Comparison of ENCODE assay signal across 11 mouse cellular contexts in the genomic region with DNA sequence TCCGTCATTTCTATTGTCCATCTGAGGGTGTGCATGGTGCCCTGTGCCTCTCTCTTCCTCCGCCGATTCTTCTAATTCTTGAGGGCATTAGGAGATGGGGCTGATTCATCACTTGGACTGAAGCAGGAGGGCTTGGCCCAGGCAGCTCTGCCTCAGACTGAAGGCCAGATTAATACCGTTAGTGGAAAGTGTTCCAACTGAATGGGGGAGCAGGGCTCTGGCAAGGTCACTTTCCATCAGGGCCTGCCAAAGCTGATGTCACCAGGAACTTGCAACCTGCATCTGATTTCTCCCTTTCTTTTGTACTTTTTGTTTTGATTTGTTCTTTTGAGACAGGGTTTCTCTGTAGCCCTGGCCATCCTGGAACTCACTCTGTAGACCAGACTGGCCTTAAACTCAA.
DNase-seq lines count a peak whose midpoint lies in the region; ATAC-seq and TF ChIP-seq lines count a peak whose summit lies in the region.
"Had no signal": no experiment of that assay in that cellular context is flagged by ENCODE, and none has a peak within 500 bp of the region (broad histone marks: within the 10 kb centered on the region; RNA-seq: fewer than 3 reads in every experiment).

No protein-coding gene starts in this region.

- DNase-seq in heart, adult 11 months, result peak; percentile 97
- peak; percentile 69 for DNase-seq in cerebellum, adult 9-10 months
- peak; percentile 55 for DNase-seq in ovary, postnatal 36 days (ENCODE audit: low spot score)
- no peak for DNase-seq in left cerebral cortex, adult 2 months (ENCODE audit: extremely low spot score in 1 of 2, low spot score in 2 of 2)
- no peak for DNase-seq in embryo, embryonic 10 days (ENCODE audit: low spot score)
- no peak for DNase-seq in embryo, embryonic 11 days
- DNase-seq: liver, embryonic 13.5 days had no signal

- H3K27me3 ChIP-seq in heart, embryonic 11.5 days (ENCODE audit: control insufficient read depth, insufficient read depth, low read length), result no peaks in the 10 kb centered on the region
- H3K27me3 ChIP-seq in heart, embryonic 13.5 days (replicated peaks), result no peaks in the 10 kb centered on the region
- H3K27me3 ChIP-seq: liver, embryonic 13.5 days had no signal

- TF ChIP-seq CTCF in left cerebral cortex, adult 2 months (IDR thresholded peaks at IDR 0.05), result no peak

- intact Hi-C loops in left cerebral cortex, adult 2 months (cut with DNase I), result loop anchor here (2.0 to 5.0 kb wide), 2 partner anchors 43 to 68 kb away; no protein-coding TSS in a partner anchor

- H3K4me1 ChIP-seq in heart, embryonic 11.5 days (ENCODE audit: control insufficient read depth, insufficient read depth, low read length), result 0 out of 2 replicates have a peak, but pooled peaks cover 3% of the 10 kb centered on the region
- peaks cover 8% of the 10 kb centered on the region for H3K4me1 ChIP-seq in heart, embryonic 13.5 days
- H3K4me1 ChIP-seq: liver, embryonic 13.5 days had no signal

- H3K36me3 ChIP-seq in heart, embryonic 11.5 days (ENCODE audit: control insufficient read depth, insufficient read depth, low read length), result no peaks in the 10 kb centered on the region
- H3K36me3 ChIP-seq in heart, embryonic 13.5 days, result no peaks in the 10 kb centered on the region
- H3K36me3 ChIP-seq: liver, embryonic 13.5 days had no signal

- no peak overlapping the region for H3K4me3 ChIP-seq in heart, embryonic 11.5 days (ENCODE audit: low read depth, low read length)
- no peak overlapping the region for H3K4me3 ChIP-seq in heart, embryonic 13.5 days
- H3K4me3 ChIP-seq in left cerebral cortex, adult 2 months, result no peak overlapping the region
- H3K4me3 ChIP-seq: liver, embryonic 13.5 days had no signal

- no peak overlapping the region for H3K4me2 ChIP-seq in heart, embryonic 11.5 days
- no peak overlapping the region for H3K4me2 ChIP-seq in heart, embryonic 13.5 days
- H3K4me2 ChIP-seq: hindbrain, embryonic 14.5 days; liver, embryonic 13.5 days had no signal

- no peak overlapping the region for H3K9ac ChIP-seq in heart, embryonic 11.5 days (ENCODE audit: low read depth, low read length)
- H3K9ac ChIP-seq in heart, embryonic 13.5 days, result no peak overlapping the region
- H3K9ac ChIP-seq: hindbrain, embryonic 14.5 days; liver, embryonic 13.5 days had no signal

- no peaks in the 10 kb centered on the region for H3K9me3 ChIP-seq in heart, embryonic 11.5 days (replicated peaks; ENCODE audit: control insufficient read depth, low read length)
- 0 out of 2 replicates have a peak, but pooled peaks cover 4% of the 10 kb centered on the region for H3K9me3 ChIP-seq in heart, embryonic 13.5 days
- H3K9me3 ChIP-seq: liver, embryonic 13.5 days had no signal

- H3K27ac ChIP-seq in heart, embryonic 11.5 days (ENCODE audit: low read depth, low read length), result no peak overlapping the region
- H3K27ac ChIP-seq in heart, embryonic 13.5 days (replicated peaks), result peak overlapping the region; percentile 26; the same call in 1 of the 2 replicates
- H3K27ac ChIP-seq in left cerebral cortex, adult 2 months, result no peak overlapping the region
- H3K27ac ChIP-seq: hindbrain, embryonic 14.5 days; liver, embryonic 13.5 days had no signal

- no peak for ATAC-seq in heart, embryonic 11.5 days (replicated peaks; ENCODE audit: insufficient number of reproducible peaks, low FRiP score, low TSS enrichment)
- ATAC-seq in heart, embryonic 13.5 days (ENCODE audit: extremely low read depth, insufficient number of reproducible peaks, low FRiP score, low TSS enrichment), result no peak
- ATAC-seq: CD4-positive, CD25-positive, alpha-beta regulatory T cell, adult 4 months had no signal

- 68% methylated on average over 4 of the region's 4 CpGs for WGBS in heart, embryonic 11.5 days (ENCODE audit: insufficient replicate concordance)
- 60% methylated on average over 4 of the region's 4 CpGs for WGBS in heart, embryonic 13.5 days

Comparison
In these comparisons a context has a peak if more than half of its experiments do, and no peak if none do; other contexts are left out.
1. DNase-seq: peak in heart, adult 11 months (single experiment), cerebellum, adult 9-10 months (single experiment) and ovary, postnatal 36 days (single experiment); none in left cerebral cortex, adult 2 months (0 of 2), embryo, embryonic 10 days (single experiment) and embryo, embryonic 11 days (single experiment).